Mouse (Mus musculus) midbrain, embryonic 11.5 days (tissue): ENCODE data around the gene Hap1. TPM values are rescaled to one million over a fixed set of nuclear protein-coding genes. Genes with fewer than 3 reads are reported as not detected.
A peak's percentile ranks its signal among the peaks of the same experiment; 100 is the strongest.
"Not testable (repeated sequence)": the region's sequence is repeated elsewhere in the genome, so short reads cannot be mapped to it uniquely, and the experiment has no call there.

ENCODE experiments used
- ATAC-seq: fragments of 200-750 bp; cut with Nextera tagmentation; 2 replicates; pipeline ENCODE4 v1.8.0; 2017; ENCODE audit warnings: moderate TSS enrichment, moderate library complexity; ENCODE audit not compliant: low FRiP score
- DNase-seq: peaks from one replicate; pipeline ENCODE4 v3.0.0; 2015; ENCODE audit warnings: low spot score; ENCODE audit errors: missing footprints
- H3K27ac ChIP-seq: fragments of 300-500 bp; sonication (generic); 2 replicates; pipeline ENCODE4 v1.5.1; 2014; ENCODE audit warnings: low read depth, low read length
- H3K27me3 ChIP-seq: fragments of 300-500 bp; sonication (generic); 2 replicates; pipeline ENCODE4 v1.6.1; 2014; ENCODE audit warnings: mild to moderate bottlenecking, low read length, moderate library complexity, mixed read lengths; ENCODE audit not compliant: control insufficient read depth, insufficient read depth
- H3K36me3 ChIP-seq: fragments of 300-500 bp; sonication (generic); 2 replicates; pipeline ENCODE4 v1.6.1; 2014; ENCODE audit warnings: mild to moderate bottlenecking, low read length, moderate library complexity, mixed read lengths; ENCODE audit not compliant: control insufficient read depth, insufficient read depth
- H3K4me1 ChIP-seq: fragments of 300-500 bp; sonication (generic); 2 replicates; pipeline ENCODE4 v1.6.1; 2014; ENCODE audit warnings: low read length; ENCODE audit not compliant: control insufficient read depth, insufficient read depth
- H3K4me2 ChIP-seq: fragments of 300-500 bp; sonication (generic); 2 replicates; pipeline ENCODE4 v1.6.1; 2014; ENCODE audit warnings: mild to moderate bottlenecking, moderate library complexity
- H3K4me3 ChIP-seq: fragments of 300-500 bp; sonication (generic); 2 replicates; pipeline ENCODE4 v1.5.1; 2014; ENCODE audit warnings: low read depth, low read length
- H3K9ac ChIP-seq: fragments of 300-500 bp; sonication (generic); 2 replicates; pipeline ENCODE4 v1.6.1; 2014; ENCODE audit warnings: low read length
- H3K9me3 ChIP-seq: fragments of 300-500 bp; sonication (generic); 2 replicates; pipeline ENCODE4 v1.6.1; 2016; ENCODE audit warnings: low read length; ENCODE audit not compliant: control insufficient read depth
- WGBS: fragments of 180-500 bp; shearing (Covaris S2); extraction: QIAGEN DNeasy Blood & Tissue Kit; methylation state at CpG from one replicate; pipeline ENCODE4 v1.1.7; 2014; 5-methylcytosine and 5-hydroxymethylcytosine counted together
- polyA plus RNA-seq: library from polyadenylated mRNA; unstranded; fragments of >200 nt; fragmentation: Nextera tagmentation; extraction: Ambion mirVana; gene quantifications from 2 replicates; pipeline ENCODE4 v1.2.1, GENCODE M21; 2014

Gene Hap1
- polyA plus RNA-seq, 1 experiment from 2014 or later: 16.4 TPM

GRCm38 (mm10) chr11:100317826-100318380 lies 38.0 kb downstream of the Hap1 start:
- ATAC-seq (no peak), DNase-seq (no peak)
- Histone ChIP-seq H3K4me3 (no peak overlapping the region), H3K27ac (no peak overlapping the region), H3K4me1 (peaks cover 3% of the 10 kb centered on the region; the same call in 1 of the 2 replicates), H3K4me2 (no peak overlapping the region), H3K27me3 (no peaks in the 10 kb centered on the region), H3K9ac (no peak overlapping the region), H3K36me3 (peaks cover 11% of the 10 kb centered on the region), H3K9me3 (no peaks in the 10 kb centered on the region)
- WGBS: 75% methylated on average over 6 of the region's 6 CpGs

GRCm38 (mm10) chr11:100315439-100315838 lies 40.5 kb downstream of the Hap1 start:
- DNase-seq (no peak), ATAC-seq (no peak)
- Histone ChIP-seq H3K9ac (no peak overlapping the region), H3K9me3 (no peaks in the 10 kb centered on the region), H3K4me2 (no peak overlapping the region), H3K36me3 (no peaks in the 10 kb centered on the region), H3K27me3 (no peaks in the 10 kb centered on the region), H3K27ac (no peak overlapping the region), H3K4me3 (no peak overlapping the region), H3K4me1 (no peaks in the 10 kb centered on the region)
- WGBS: 92% methylated on average over 5 of the region's 5 CpGs

DNA sequence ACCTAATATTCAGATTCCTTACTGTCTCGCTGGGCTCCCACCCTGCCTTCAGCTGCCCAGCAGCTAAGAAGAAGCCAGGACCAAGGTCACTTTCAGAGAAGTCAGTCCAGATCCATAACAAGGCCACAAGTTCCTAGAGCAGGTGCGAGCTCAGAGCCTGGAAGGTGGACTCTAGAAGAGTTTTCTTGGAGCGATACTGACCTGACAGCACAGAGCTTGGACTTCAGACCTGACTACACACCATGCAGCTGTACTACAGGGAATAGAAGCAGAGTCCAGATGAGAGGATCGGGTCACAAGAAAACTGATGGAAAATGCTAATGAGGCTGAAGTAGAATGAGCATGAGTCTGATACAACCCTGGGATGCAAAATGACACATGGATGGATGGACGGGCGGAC lies 42.5 kb downstream of the Hap1 start:
- WGBS: 90% methylated on average over 6 of the region's 6 CpGs

DNA sequence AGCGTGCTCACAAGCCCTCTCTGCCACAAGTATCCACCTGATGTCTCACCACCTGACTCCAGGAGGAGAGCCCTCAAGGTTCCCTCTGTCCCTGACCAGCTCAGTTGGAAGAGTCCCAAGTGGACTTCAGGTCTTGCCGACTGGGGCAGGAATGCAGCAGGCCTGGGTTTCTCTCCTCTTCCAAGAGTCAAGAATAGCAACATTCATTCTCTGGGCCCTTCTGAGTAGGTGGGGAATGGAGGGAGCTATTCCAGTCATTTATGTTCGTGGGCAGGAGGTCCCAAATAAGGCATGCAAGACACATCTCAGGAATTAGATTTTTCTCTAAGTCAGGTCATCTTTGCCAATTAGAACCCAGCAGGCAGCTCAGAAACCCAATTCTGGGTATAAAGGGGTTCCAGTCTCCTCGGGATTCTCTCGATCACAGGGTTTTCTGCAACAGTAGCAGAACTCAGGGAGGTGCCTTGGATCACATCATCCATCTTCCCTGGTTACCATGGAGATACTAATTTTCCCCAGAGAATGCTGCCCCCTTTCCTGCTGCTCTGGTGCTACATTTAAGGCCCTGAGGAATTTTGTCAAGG lies 43.7 kb downstream of the Hap1 start:
- ATAC-seq (no peak), DNase-seq (no peak)
- Histone ChIP-seq H3K4me1 (no peaks in the 10 kb centered on the region), H3K36me3 (no peaks in the 10 kb centered on the region), H3K27me3 (no peaks in the 10 kb centered on the region), H3K27ac (no peak overlapping the region), H3K4me2 (no peak overlapping the region), H3K9ac (no peak overlapping the region), H3K9me3 (no peaks in the 10 kb centered on the region), H3K4me3 (no peak overlapping the region)
- 34% methylated on average over 5 of the region's 5 CpGs for WGBS

More for the DNA sequence above, 42.5 kb downstream of the Hap1 start:
- H3K9me3 ChIP-seq: no peaks in the 10 kb centered on the region
- no peak overlapping the region for H3K4me3 ChIP-seq
- H3K27me3 ChIP-seq: no peaks in the 10 kb centered on the region
- DNase-seq (no peak), ATAC-seq (no peak)
- H3K27ac ChIP-seq: no peak overlapping the region
- no peaks in the 10 kb centered on the region for H3K4me1 ChIP-seq
- H3K4me2 ChIP-seq: no peak overlapping the region
- no peak overlapping the region for H3K9ac ChIP-seq
- no peaks in the 10 kb centered on the region for H3K36me3 ChIP-seq

- WGBS: 78% methylated on average over 1 of the region's 1 CpGs
- Histone ChIP-seq H3K27ac (no peak overlapping the region), H3K36me3 (no peaks in the 10 kb centered on the region), H3K4me1 (no peaks in the 10 kb centered on the region), H3K9me3 (no peaks in the 10 kb centered on the region), H3K4me2 (no peak overlapping the region), H3K4me3 (no peak overlapping the region), H3K27me3 (no peaks in the 10 kb centered on the region), H3K9ac (no peak overlapping the region)
- ATAC-seq (no peak), DNase-seq (no peak)
Measured at GRCm38 (mm10) chr11:100311656-100312055, 44.3 kb downstream of the Hap1 start.

DNA sequence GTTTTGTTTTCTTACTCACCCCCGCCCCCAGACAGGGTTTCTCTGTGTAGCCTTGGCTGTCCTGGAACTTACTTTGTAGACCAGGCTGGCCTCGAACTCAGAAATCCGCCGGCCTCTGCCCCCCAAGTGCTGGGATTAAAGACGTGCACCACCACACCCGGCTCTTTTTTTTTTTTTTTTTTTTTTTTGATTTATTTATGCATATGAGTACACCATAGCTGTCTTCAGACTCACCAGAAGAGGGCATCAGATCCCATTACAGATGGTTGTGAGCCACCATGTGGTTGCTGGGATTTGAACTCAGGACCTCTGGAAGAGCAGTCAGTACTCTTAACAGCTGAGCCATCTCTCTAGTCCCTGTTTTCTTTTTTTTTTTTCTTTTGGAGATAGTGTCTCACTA lies 47.3 kb downstream of the Hap1 start:
- DNase-seq, H3K4me2 ChIP-seq, H3K9ac ChIP-seq, H3K27ac ChIP-seq, ATAC-seq, H3K36me3 ChIP-seq, H3K4me3 ChIP-seq, H3K4me1 ChIP-seq, H3K9me3 ChIP-seq, H3K27me3 ChIP-seq: not testable (repeated sequence)
- 92% methylated on average over 5 of the region's 6 CpGs for WGBS

DNA sequence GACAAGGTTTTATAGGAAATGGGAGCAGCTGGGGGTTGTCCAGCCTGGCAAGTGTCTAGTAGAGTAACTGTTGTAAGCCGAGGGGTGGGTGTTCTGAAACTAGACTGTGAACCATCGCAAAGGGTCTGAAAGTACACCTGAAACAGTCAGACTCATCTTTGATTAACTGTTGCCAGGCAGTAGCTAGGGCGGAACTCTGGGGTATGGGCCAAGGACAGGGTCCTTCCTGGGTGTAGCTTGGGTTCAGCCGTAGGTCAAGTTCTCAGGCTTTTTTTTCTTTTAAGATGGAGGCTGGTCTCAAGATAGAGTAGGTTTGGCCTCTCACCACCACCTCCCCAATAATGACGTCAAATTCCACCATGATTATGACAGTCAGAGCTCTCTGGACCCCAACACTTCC lies 48.0 kb downstream of the Hap1 start:
- ATAC-seq (no peak), DNase-seq (no peak)
- Histone ChIP-seq H3K27me3 (no peaks in the 10 kb centered on the region), H3K9ac (no peak overlapping the region), H3K27ac (no peak overlapping the region), H3K4me1 (no peaks in the 10 kb centered on the region), H3K36me3 (no peaks in the 10 kb centered on the region), H3K4me2 (no peak overlapping the region), H3K4me3 (no peak overlapping the region), H3K9me3 (no peaks in the 10 kb centered on the region)
- 91% methylated on average over 5 of the region's 5 CpGs for WGBS

DNA sequence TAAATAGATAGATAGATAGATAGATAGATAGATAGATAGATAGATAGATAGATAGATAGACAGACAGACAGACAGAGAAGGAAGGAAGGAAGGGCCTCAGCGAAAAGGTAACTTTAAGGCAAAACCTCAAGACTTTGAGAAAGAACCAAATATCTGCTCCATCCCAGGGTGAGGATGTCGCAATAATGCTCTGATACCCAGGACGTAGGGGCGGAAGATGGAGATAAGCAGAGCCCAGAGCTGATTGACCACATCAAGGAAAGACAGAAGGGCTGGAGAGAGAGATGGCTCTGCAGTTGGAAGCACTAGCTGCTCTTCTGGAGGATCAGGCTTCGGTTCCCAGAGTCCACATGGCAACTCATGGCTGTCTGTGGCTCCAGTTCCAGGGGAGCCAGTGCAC lies 54.6 kb downstream of the Hap1 start:
- Histone ChIP-seq H3K9me3 (no peaks in the 10 kb centered on the region), H3K36me3 (no peaks in the 10 kb centered on the region), H3K27ac (no peak overlapping the region), H3K9ac (no peak overlapping the region), H3K4me3 (no peak overlapping the region), H3K27me3 (no peaks in the 10 kb centered on the region), H3K4me2 (no peak overlapping the region), H3K4me1 (no peaks in the 10 kb centered on the region)
- 94% methylated on average over 5 of the region's 5 CpGs for WGBS
- no peak for DNase-seq
- no peak for ATAC-seq

- no peaks in the 10 kb centered on the region for H3K9me3 ChIP-seq
- no peaks in the 10 kb centered on the region for H3K27me3 ChIP-seq
- WGBS: 9% methylated on average over 5 of the region's 5 CpGs
- DNase-seq: peak; percentile 99
- H3K4me3 ChIP-seq: no peak overlapping the region
- no peaks in the 10 kb centered on the region for H3K4me1 ChIP-seq
- H3K36me3 ChIP-seq: no peaks in the 10 kb centered on the region
- ATAC-seq: no peak
- no peak overlapping the region for H3K4me2 ChIP-seq
- H3K9ac ChIP-seq: no peak overlapping the region
- H3K27ac ChIP-seq: no peak overlapping the region
Measured at GRCm38 (mm10) chr11:100300293-100300692, 55.6 kb downstream of the Hap1 start.
